Mouse (Mus musculus): ENCODE results near the gene Hif3a.

Hif3a gene

DNA sequence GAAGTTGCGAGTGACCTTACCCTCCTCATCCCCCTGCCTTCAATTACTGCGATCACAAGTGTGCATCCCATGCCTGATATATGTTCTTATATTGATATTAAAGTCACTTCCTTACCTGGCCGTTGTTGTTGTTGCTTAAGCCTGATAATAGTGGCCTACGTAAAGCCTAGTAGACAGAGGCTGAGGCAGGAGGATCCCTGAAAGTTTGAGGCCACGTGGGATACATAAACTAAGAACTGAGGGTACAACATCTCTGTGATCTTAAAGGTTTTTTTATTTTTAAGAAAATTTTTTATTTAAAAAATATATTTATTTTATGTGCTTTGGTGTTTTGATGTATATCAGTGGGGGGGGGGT, 69.8 kb downstream of the Hif3a start, which contains the start of gene Ccdc8:
Gene Ccdc8, plus strand, starts transcription at position 258 of the 357 bp plus-strand sequence.
- DNase-seq (ENCODE audit: low spot score in 2 of 2), result no peak

DNA sequence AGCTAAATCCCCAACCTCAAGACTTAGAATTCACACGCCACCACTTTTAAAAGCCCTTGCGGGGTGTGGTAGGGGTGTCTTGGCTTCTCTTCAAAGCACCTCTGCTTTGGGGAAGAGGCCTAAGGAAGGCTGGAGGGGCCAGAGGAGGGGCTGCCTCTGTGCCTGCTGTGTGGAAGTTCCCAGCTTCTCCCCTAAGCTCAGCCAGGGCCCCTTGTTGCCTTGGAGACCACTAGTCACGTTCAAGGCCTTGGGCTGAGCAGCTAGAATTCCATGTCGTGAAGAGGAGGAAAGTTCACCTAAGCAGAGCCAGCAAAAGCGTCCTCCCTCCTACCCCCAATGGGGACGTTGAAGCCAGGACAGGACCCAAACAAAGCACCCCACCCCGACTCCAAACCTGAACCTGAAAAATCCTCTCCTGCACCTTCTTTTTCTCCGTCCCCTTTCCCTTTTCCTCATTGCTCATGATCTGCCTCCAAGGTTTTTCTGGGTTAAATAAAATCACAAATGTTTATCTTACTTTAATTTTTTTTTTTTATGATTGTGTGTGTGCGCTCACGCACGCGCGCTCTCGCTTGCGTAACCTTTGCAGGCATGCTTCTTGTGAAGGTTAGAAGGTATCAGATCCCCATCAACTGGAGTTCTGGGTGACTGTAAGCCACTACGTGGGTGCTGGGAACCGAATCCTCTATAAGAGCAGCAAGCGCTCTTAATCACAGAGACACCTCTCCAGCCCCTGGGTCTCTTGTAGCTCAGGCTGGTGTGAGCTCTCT, 70.4 kb downstream of the Hif3a start:
- no peak for DNase-seq (ENCODE audit: low spot score in 2 of 2)

DNA sequence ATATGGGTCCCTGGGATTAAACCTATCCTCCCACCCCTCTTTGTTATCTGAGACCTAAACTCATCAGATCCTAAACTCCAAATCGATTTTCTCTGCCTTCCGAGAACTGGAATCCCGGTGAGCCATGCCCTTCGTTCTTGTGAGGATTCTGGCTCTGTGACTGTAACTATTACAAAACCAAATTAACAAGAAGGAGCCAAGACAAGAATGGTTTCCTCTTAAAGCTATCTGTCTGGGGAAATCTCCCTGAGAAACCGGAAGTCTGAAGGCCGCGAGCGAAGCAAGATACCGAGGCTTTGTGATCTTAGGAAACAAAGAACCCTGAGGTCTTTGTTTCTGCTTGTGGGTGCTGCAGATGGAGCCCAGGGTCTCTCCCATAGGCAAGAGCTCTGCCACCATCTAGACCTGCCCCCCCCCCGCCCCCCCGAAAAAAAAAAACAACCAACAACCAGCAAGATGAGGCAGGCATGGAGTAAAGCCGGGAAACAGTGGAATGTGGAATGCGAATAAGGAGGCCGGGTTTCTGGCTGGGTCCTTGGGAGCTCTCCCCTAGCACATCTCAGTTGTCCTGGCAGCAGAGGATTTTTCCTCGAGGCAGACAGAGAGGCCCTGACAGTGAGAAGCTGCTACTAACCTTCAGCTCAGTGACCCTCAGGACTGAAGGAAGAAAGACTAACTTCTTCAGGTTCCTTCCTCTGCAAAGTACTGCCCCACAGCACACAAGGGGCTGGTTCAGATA, 72.1 kb downstream of the Hif3a start:
- no peak for DNase-seq (ENCODE audit: low spot score in 2 of 2)

DNA sequence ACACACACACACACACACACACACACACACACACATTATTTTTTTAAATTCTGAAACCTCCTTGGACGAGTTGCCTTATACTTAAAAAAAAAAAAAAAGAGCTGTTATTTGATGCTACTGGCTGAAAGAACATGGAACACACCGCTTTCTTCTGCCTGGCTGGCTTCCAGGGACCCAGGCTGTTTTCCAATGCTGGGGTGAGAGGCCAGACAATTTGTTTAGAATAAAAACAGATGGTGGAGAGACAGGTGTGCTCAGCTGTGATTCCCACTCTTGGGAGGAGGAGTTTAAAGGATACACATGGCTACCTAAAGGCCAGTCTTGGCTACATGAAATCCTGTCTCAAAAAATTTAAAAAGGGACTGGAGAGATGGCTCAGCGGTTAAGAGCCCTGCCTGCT, 73.8 kb downstream of the Hif3a start:
- no peak for DNase-seq (ENCODE audit: low spot score in 2 of 2)

DNA sequence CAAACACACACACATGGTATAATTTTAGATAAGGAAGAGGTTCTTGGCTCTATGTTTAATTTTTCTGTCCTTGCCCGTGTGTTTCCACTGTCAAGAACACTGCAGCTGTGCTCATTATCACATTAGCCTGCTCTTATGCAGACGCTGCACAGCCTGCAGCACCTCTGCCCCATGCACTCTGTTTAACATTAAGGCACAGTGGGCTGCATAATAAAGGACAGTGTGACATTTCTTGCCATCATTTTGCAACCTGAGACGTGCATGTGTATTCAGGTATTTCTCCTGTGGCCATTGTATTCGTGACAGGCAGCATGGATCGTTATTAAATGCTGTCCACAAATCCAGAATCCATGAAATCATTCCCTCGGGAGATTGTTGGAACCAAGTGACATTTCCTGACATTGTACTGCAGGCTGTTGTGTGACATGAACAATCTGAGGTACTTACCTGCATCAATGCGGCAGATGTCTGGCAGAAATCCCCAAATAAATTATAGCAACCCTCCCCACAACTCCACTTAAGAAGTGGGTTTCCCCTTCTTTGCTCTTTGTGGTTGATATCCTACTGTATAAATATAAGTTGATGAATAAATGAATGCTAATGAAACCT, 74.6 kb downstream of the Hif3a start:
- DNase-seq (ENCODE audit: low spot score in 2 of 2), result no peak

DNA sequence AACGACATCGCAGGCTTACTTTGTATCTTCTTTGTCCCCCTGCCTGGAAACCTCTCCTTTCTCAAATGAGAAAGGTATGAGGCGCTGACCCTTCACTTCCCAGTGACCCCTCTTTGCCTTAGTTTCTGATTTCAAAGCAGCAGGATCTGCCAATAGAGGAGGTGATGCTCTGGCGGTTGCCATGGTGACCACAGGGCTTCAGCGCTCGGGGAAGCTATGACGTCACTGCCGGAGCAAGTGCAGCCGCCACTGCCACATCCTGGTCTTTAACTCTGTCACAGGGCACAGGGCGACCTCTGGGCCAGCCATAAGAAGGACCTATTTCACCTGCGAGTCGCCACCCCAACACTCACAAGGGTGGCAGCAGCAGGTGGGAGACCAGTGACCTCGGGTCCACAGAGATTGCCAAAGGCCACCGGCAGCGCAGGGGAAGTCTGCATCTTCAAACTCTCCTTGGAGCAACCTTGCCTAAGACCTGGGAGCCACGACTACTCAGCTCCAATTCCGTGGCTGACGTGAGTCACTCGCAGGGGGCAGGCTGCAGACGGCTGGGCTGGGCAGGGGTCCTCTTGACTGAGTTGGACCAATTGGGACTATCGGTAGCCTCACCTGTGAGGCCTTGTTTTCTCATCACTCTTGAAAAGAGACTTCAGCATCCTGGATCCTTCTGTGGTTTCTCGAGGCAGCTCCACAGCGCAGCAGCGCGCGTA, 79.2 kb downstream of the Hif3a start, which contains the start of gene Gm42372:
Gene Gm42372, plus strand, starts transcription at position 228 of the 710 bp plus-strand sequence.
- peak; percentile 87 to 91 for DNase-seq (ENCODE audit: low spot score in 2 of 2)

Data from frontal cortex, postnatal 36 days (tissue).